Mouse (Mus musculus): ENCODE data around the gene Crls1. TPM values are rescaled to one million over a fixed set of nuclear protein-coding genes. Genes with fewer than 3 reads are reported as not detected.

Crls1 gene
- polyA plus RNA-seq, 1 experiment from 2014 or later = 2.4 TPM

DNA sequence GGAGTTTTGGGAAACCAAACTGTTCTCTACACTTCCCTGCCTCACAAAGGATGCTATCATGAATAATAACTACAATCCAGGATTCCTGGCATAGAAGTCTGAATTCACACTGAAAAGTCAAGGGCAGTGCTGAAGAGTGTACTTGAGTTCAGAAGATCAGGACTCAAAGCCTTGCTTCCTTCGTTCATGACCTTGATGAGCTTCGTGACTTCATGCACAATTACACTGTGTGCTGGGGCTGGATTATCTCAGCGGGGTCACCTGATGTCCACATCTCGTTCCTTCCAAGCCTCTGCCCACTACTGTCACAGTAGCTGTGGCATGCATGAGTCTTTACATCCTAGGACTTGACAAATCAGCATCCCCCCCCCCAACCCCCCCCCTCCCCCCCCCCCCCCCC lies 55.2 kb downstream of the Crls1 start:
- 59% methylated on average over 4 of the region's 4 CpGs for WGBS (ENCODE audit: insufficient replicate concordance)
- H3K9ac ChIP-seq (ENCODE audit: low read depth, low read length) = no peak overlapping the region
- no peak for ATAC-seq (ENCODE audit: low read depth)
- H3K4me3 ChIP-seq (ENCODE audit: low read depth, low read length) = no peak overlapping the region
- no peaks in the 10 kb centered on the region for H3K4me1 ChIP-seq (ENCODE audit: control insufficient read depth, low read depth, low read length)
- H3K27ac ChIP-seq (ENCODE audit: low read length) = no peak overlapping the region
- H3K4me2 ChIP-seq (ENCODE audit: low read depth, low read length) = no peak overlapping the region
- H3K27me3 ChIP-seq (ENCODE audit: control insufficient read depth, insufficient read depth, low read depth, low read length) = no peaks in the 10 kb centered on the region
- H3K9me3 ChIP-seq (replicated peaks; ENCODE audit: control insufficient read depth, low read length) = no peaks in the 10 kb centered on the region
- H3K36me3 ChIP-seq (ENCODE audit: control insufficient read depth, insufficient read depth) = no peaks in the 10 kb centered on the region

- Histone ChIP-seq H3K4me2 (ENCODE audit: low read depth, low read length) (no peak overlapping the region), H3K27me3 (ENCODE audit: control insufficient read depth, insufficient read depth, low read depth, low read length) (no peaks in the 10 kb centered on the region), H3K4me3 (ENCODE audit: low read depth, low read length) (no peak overlapping the region), H3K36me3 (ENCODE audit: control insufficient read depth, insufficient read depth) (no peaks in the 10 kb centered on the region), H3K27ac (ENCODE audit: low read length) (no peak overlapping the region), H3K4me1 (ENCODE audit: control insufficient read depth, low read depth, low read length) (no peaks in the 10 kb centered on the region), H3K9me3 (replicated peaks; ENCODE audit: control insufficient read depth, low read length) (no peaks in the 10 kb centered on the region), H3K9ac (ENCODE audit: low read depth, low read length) (no peak overlapping the region)
- no peak for ATAC-seq (ENCODE audit: low read depth)
- 47% methylated on average over 4 of the region's 4 CpGs for WGBS (ENCODE audit: insufficient replicate concordance)
Observed at GRCm38 (mm10) chr2:132902056-132902455, 55.6 kb downstream of the Crls1 start.

GRCm38 (mm10) chr2:132903498-132903897 lies 57.0 kb downstream of the Crls1 start:
- Histone ChIP-seq H3K27me3 (ENCODE audit: control insufficient read depth, insufficient read depth, low read depth, low read length) (no peaks in the 10 kb centered on the region), H3K9ac (ENCODE audit: low read depth, low read length) (no peak overlapping the region), H3K4me1 (ENCODE audit: control insufficient read depth, low read depth, low read length) (no peaks in the 10 kb centered on the region), H3K27ac (ENCODE audit: low read length) (no peak overlapping the region), H3K4me2 (ENCODE audit: low read depth, low read length) (no peak overlapping the region), H3K4me3 (ENCODE audit: low read depth, low read length) (no peak overlapping the region), H3K9me3 (replicated peaks; ENCODE audit: control insufficient read depth, low read length) (no peaks in the 10 kb centered on the region), H3K36me3 (ENCODE audit: control insufficient read depth, insufficient read depth) (no peaks in the 10 kb centered on the region)
- ATAC-seq (ENCODE audit: low read depth) = no peak
- 27% methylated on average over 3 of the region's 3 CpGs for WGBS (ENCODE audit: insufficient replicate concordance)

GRCm38 (mm10) chr2:132904961-132905360 lies 58.5 kb downstream of the Crls1 start:
- no peaks in the 10 kb centered on the region for H3K9me3 ChIP-seq (replicated peaks; ENCODE audit: control insufficient read depth, low read length)
- no peak overlapping the region for H3K9ac ChIP-seq (ENCODE audit: low read depth, low read length)
- no peaks in the 10 kb centered on the region for H3K4me1 ChIP-seq (ENCODE audit: control insufficient read depth, low read depth, low read length)
- H3K27me3 ChIP-seq (ENCODE audit: control insufficient read depth, insufficient read depth, low read depth, low read length) = no peaks in the 10 kb centered on the region
- no peak overlapping the region for H3K4me2 ChIP-seq (ENCODE audit: low read depth, low read length)
- WGBS (ENCODE audit: insufficient replicate concordance) = 48% methylated on average over 2 of the region's 2 CpGs
- H3K4me3 ChIP-seq (ENCODE audit: low read depth, low read length) = no peak overlapping the region
- no peaks in the 10 kb centered on the region for H3K36me3 ChIP-seq (ENCODE audit: control insufficient read depth, insufficient read depth)
- ATAC-seq (ENCODE audit: low read depth) = no peak
- no peak overlapping the region for H3K27ac ChIP-seq (ENCODE audit: low read length)

DNA sequence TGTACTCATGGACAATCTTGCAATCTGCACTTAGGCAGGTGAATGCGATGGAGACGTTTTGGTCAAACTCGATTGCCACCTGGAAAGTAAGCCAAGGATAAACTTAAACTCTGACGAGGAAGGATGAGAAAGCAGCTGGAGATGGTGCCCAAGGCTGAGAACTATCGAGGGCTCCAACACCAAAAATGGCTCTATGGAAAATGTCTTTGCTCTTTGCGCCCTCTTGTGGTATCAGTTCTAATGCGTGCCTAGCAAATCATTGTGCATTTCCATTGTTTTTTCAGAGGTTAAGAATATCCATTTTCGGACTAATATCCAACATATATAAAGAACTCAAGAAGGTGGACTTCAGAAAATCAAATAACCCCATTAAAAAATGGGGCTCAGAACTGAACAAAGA lies 60.3 kb downstream of the Crls1 start:
- 18% methylated on average over 8 of the region's 8 CpGs for WGBS (ENCODE audit: insufficient replicate concordance)
- H3K4me3 ChIP-seq (ENCODE audit: low read depth, low read length) = no peak overlapping the region
- H3K27me3 ChIP-seq (ENCODE audit: control insufficient read depth, insufficient read depth, low read depth, low read length) = no peaks in the 10 kb centered on the region
- H3K9me3 ChIP-seq (replicated peaks; ENCODE audit: control insufficient read depth, low read length) = no peaks in the 10 kb centered on the region
- no peaks in the 10 kb centered on the region for H3K4me1 ChIP-seq (ENCODE audit: control insufficient read depth, low read depth, low read length)
- no peak overlapping the region for H3K4me2 ChIP-seq (ENCODE audit: low read depth, low read length)
- H3K27ac ChIP-seq (ENCODE audit: low read length) = no peak overlapping the region
- no peak for ATAC-seq (ENCODE audit: low read depth)
- H3K9ac ChIP-seq (ENCODE audit: low read depth, low read length) = no peak overlapping the region
- no peaks in the 10 kb centered on the region for H3K36me3 ChIP-seq (ENCODE audit: control insufficient read depth, insufficient read depth)

DNA sequence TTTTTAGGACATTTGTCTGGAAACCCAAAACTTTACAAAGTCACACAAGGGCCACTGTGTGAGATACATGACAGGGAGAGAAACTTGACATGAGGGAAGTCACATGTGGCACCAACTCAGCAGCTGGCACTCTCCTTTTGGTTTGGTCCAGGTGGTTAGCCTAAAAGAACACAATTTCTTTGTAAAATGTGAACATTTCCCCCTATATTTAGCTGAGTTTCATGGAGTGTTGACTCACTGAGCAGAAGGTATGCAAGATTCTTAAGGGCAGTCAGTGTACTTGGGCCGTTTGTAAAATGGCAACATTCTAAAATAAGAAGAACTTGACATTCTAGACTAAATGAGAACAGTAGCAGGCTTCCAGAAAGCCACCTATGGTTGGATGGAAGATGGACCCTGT lies 68.3 kb downstream of the Crls1 start:
- no peaks in the 10 kb centered on the region for H3K27me3 ChIP-seq (ENCODE audit: control insufficient read depth, insufficient read depth, low read depth, low read length)
- no peaks in the 10 kb centered on the region for H3K4me1 ChIP-seq (ENCODE audit: control insufficient read depth, low read depth, low read length)
- no peak overlapping the region for H3K27ac ChIP-seq (ENCODE audit: low read length)
- 46% methylated on average over 1 of the region's 1 CpGs for WGBS (ENCODE audit: insufficient replicate concordance)
- no peak for ATAC-seq (ENCODE audit: low read depth)
- H3K9me3 ChIP-seq (replicated peaks; ENCODE audit: control insufficient read depth, low read length) = no peaks in the 10 kb centered on the region
- no peak overlapping the region for H3K4me2 ChIP-seq (ENCODE audit: low read depth, low read length)
- no peak overlapping the region for H3K9ac ChIP-seq (ENCODE audit: low read depth, low read length)
- no peaks in the 10 kb centered on the region for H3K36me3 ChIP-seq (ENCODE audit: control insufficient read depth, insufficient read depth)
- H3K4me3 ChIP-seq (ENCODE audit: low read depth, low read length) = no peak overlapping the region

Other genes with a start within 250 kb of the Crls1 start
- gene Shld1, start 159.7 kb upstream of the Crls1 start, polyA plus RNA-seq (2015; fragmentation: Nextera tagmentation; extraction: Ambion mirVana) = 9.8 and 10.4 TPM in 2 replicates
- gene Chgb, start 65.4 kb upstream of the Crls1 start, polyA plus RNA-seq (2015; fragmentation: Nextera tagmentation; extraction: Ambion mirVana) = 0.09 and 0.73 TPM in 2 replicates
- 10.3 and 10.9 TPM in 2 replicates for gene Trmt6, start 30.6 kb upstream of the Crls1 start, polyA plus RNA-seq (2015; fragmentation: Nextera tagmentation; extraction: Ambion mirVana)
- gene Mcm8, start 30.5 kb upstream of the Crls1 start, polyA plus RNA-seq (2015; fragmentation: Nextera tagmentation; extraction: Ambion mirVana) = 4.8 and 5.1 TPM in 2 replicates
- gene Lrrn4, start 34.2 kb downstream of the Crls1 start, polyA plus RNA-seq (2015; fragmentation: Nextera tagmentation; extraction: Ambion mirVana) = 0.88 and 0.90 TPM in 2 replicates
- 0.21 TPM in 1 of 2 replicates, not detected in the other for gene Fermt1, start 99.2 kb downstream of the Crls1 start, polyA plus RNA-seq (2015; fragmentation: Nextera tagmentation; extraction: Ambion mirVana)

Measured in liver, embryonic 16.5 days (tissue).